Mouse (Mus musculus): Measurements from ENCODE around the gene Maco1. TPM values are rescaled to one million over a fixed set of nuclear protein-coding genes. Genes with fewer than 3 reads are reported as not detected.
"Not testable (repeated sequence)": the region's sequence is repeated elsewhere in the genome, so short reads cannot be mapped to it uniquely, and the experiment has no call there.

Maco1 gene
- total RNA-seq, 2 experiments from 2014 or later, result 18.6 to 22.1 TPM

GRCm38 (mm10) chr4:134862996-134863395 lies 9.9 kb upstream of the Maco1 start:
- no peak for DNase-seq (ENCODE audit: low spot score)

GRCm38 (mm10) chr4:134861884-134862283 lies 8.7 kb upstream of the Maco1 start:
- intact Hi-C loops (cut with DNase I), result no loop called here
- DNase-seq (ENCODE audit: low spot score), result no peak

More at GRCm38 (mm10) chr4:134862996-134863395, 9.9 kb upstream of the Maco1 start:
- intact Hi-C loops (cut with DNase I), result no loop called here

DNA sequence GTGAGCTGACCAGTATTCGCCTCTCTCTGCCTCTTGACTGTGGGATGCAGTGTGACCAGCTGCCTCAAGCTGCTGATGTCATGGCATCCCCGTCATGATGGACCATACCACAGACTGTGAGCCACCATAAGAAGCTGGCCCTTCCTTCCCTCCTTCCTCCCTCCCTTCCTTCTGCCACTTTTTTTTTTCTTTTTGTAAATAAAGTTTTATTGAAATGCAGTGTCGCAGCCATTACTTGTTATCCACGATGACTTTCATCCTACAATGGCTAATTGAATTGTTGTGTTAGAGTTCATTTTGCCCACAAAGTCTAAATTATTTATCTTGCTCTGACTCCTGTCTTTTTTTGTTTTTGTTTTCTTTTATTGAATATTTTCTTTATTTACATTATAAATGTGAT lies 5.3 kb upstream of the Maco1 start:
- intact Hi-C loops (cut with DNase I), result no loop called here
- no peak for DNase-seq (ENCODE audit: low spot score)

- DNase-seq (ENCODE audit: low spot score), result no peak
- intact Hi-C loops (cut with DNase I), result no loop called here
These were observed 3.4 kb upstream of the Maco1 start for GRCm38 (mm10) chr4:134856501-134856900.

DNA sequence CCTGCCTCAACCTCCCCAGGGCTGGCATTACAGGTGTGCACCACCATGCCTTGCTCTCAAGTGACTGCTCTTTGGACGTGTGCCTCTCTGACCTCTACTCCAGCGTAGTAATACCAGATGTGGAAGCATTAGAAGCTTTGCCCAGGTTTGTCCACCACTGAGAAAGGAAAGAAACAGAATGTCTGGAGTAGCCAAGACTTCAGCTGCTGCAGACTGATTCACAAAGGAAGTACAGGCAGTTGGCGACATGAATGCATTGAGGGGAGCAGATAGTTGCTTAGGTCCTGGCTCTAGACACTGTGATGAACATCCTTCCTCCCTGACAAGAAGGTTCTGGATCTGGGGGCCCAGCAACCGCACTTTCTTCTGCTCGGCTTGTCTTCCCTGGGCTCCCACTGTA lies 2.9 kb upstream of the Maco1 start:
- intact Hi-C loops (cut with DNase I), result no loop called here
- no peak for DNase-seq (ENCODE audit: low spot score)

DNA sequence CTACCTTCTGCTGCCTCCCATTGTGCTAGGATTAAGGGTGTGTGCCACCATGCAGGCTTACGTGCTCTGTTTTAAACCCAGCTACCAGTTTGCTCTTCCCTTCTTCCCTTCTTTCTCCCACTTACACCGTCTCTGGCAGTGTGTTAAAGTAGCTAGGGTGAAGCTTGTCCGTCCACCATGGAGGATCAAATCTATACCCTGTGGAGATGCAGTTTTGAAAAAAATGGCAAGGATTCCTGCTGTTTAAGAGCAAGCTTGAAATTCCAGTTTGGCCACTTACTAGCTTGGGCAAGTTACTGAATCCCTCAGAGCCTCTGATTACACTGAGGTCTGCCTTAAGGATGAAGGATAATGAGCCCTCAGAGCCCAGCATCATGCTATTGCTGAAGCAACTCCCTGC lies 2.2 kb upstream of the Maco1 start:
- DNase-seq (ENCODE audit: low spot score), result no peak
- intact Hi-C loops (cut with DNase I), result no loop called here

DNA sequence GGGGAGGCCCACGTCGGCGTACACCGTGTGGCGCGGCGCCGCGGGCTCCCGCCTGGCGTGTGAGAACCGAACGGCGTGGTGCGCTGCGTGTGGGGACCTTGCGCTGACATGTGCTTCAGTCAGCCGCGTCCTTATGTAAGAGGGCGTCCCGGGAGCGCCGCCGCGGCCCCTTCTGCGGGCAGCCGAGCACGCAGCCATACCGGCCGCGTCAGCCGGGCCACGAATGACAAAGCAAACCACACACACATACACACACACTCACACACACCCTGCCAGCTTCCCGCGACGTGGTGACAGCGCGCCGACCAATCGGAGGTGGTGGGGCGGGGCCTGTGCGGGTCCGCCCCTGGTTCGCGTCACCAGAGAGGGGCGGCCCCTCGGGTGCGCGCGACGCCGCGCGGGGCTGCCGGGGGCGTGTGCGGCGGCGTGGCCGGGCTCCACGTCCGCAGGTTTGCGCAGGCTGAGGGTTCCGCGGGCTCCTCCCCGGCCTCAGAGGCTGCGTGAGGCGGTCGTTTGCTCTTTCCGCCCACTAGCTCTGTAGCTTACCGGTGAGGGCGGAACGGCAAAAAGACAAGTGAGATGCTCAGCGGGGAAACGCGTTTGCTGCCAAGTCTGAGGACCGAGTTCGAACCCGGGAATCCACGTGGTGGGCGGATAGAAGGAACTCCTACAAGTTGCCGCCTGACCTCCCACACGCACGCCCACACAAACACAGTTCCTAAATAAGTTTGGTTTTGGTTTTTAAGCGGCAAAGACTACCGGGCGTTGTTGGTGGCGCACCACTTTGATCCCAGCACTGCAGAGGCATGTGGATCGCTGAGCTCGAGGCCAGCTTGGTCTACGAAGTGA lies 716 bp upstream of the Maco1 start:
- intact Hi-C loops (cut with DNase I), result no loop called here
- peak; percentile 87 for DNase-seq (ENCODE audit: low spot score)

DNA sequence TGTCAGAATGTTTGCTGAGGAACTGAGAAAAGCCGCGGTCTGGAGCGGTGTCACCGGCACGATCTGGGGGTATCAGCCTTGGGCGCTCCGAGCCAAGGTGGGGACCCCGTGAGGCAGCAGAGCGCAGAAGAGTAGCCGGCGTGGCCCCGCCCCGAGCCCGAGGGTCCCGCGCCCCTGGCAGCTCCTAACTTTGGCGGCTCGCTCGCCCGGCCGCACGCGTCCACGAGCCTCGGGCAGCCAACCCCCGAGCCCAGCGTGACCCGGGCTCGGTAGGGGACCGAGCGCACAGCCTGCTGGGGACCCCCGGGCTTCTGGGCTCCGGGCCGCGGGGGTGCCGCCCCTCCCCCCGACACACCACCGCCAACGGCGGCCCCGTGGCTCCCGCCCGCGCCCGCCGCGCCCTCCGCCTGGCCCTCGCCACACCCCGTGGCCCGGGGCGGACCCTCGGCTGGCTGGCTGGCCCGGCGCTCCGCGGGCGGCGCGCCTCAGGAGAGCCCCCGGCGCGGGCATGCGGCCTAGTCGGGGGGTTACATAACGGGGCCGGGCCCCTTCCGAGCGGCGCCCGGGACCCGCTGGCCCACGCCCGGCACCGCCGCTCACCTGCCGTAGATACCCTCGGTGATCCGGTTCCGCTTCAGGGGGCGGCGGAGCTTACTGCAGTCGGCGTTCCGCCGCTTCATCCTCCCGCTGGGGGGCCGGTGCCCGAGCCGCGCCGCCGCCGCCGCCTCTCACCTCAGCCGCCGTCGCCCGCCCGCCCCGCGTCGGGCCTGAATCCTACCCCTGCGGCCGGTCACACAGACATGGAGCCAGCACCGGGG lies 498 bp downstream of the Maco1 start:
- peak; percentile 49 for DNase-seq (ENCODE audit: low spot score)
- intact Hi-C loops (cut with DNase I), result no loop called here

GRCm38 (mm10) chr4:134851876-134852275 lies 1.3 kb downstream of the Maco1 start:
- no peak for DNase-seq (ENCODE audit: low spot score)
- intact Hi-C loops (cut with DNase I), result no loop called here

DNA sequence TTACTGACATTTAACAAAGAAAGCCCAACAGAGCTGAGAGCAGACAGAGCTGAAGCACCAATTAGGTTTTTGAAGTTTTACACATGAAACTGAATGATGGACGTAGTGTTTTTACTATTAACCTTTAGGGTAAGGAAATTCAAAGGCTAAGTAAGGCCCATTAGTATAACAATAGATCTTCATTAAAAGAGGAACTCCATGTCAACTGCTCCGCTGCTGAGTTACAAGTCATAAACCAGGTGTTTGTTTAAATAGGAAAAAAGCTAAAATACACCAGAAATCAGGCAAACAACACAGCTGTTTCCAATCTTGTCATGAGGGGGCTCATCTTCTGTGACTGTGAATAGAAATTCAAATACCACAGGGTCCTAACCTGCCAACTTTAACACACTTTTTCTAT lies 1.9 kb downstream of the Maco1 start:
- DNase-seq (ENCODE audit: low spot score), result no peak
- intact Hi-C loops (cut with DNase I), result no loop called here

- intact Hi-C loops (cut with DNase I), result no loop called here
These were observed 2.6 kb downstream of the Maco1 start for GRCm38 (mm10) chr4:134850551-134850950.

GRCm38 (mm10) chr4:134847587-134847986 lies 5.6 kb downstream of the Maco1 start:
- intact Hi-C loops (cut with DNase I), result no loop called here
- DNase-seq (ENCODE audit: low spot score), result no peak

More at GRCm38 (mm10) chr4:134850551-134850950, 2.6 kb downstream of the Maco1 start:
- DNase-seq (ENCODE audit: low spot score), result no peak

- DNase-seq (ENCODE audit: low spot score), result no peak
- intact Hi-C loops (cut with DNase I), result no loop called here
These were observed 9.6 kb downstream of the Maco1 start for GRCm38 (mm10) chr4:134843566-134843965.

DNA sequence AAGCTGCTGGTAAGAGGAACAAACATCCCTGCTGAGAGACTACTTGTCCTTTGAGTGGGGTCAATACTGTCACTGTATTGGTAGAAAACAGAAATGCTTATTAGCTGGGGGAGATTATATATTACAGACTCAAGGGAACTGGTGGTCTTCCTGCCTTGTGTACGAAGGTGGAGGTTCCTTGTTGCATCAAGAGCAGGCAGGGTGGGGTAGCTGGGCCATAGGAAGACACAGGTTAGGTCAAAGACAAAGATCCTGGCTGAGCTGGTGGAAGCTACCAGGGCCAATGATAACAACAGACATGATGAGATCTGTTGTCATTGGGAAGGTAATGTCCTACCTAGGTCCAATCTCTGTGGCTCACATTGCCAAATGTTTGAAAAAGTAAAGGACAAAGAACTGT lies 12.9 kb downstream of the Maco1 start:
- intact Hi-C loops (cut with DNase I), result no loop called here
- DNase-seq (ENCODE audit: low spot score), result no peak

GRCm38 (mm10) chr4:134838706-134839105 lies 14.4 kb downstream of the Maco1 start:
- intact Hi-C loops (cut with DNase I); DNase-seq (ENCODE audit: low spot score): not testable (repeated sequence)

GRCm38 (mm10) chr4:134838221-134838620 lies 14.9 kb downstream of the Maco1 start:
- intact Hi-C loops (cut with DNase I), result no loop called here
- no peak for DNase-seq (ENCODE audit: low spot score)

DNA sequence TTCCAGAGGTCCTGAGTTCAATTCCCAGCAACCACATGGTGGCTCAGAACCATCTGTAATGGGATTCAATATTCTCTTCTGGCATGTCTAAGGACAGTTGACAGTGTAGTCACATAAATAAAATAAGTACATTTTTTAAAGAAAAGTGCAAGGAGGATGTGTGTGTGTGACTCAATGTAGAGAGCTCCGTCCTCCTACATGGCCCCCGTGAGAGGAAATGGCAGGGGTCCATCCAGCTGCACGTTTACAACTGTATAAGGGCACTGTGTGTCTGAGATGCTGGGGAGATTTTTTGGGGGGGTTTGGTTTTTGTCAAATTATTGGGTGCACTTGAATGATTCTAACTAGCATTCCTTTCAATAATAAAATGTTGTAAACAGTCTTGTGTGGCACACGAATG lies 17.7 kb downstream of the Maco1 start:
- intact Hi-C loops (cut with DNase I), result no loop called here

GRCm38 (mm10) chr4:134831934-134832333 lies 21.2 kb downstream of the Maco1 start:
- intact Hi-C loops (cut with DNase I), result no loop called here
- no peak for DNase-seq (ENCODE audit: low spot score)

More for the DNA sequence above, 17.7 kb downstream of the Maco1 start:
- DNase-seq (ENCODE audit: low spot score), result no peak

DNA sequence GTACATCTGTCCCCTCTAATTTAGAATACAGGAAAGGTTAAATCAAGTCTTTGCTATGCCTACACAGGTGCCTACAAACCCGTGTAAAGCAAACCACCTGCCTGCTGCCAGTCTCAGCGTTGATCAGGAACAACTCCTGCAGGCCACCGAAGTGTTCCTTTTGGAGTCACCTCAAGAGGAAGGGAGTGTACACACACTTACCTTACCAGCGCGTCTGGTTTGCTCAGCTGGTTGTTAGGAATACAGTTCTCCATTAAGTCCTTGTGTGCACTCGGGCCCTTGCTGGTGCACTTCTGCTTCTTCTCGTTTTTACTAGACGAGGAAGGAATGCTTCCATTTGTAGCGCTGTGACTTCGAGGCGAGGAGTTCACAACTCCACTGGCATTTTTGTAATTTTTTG lies 25.3 kb downstream of the Maco1 start:
- intact Hi-C loops (cut with DNase I), result no loop called here
- no peak for DNase-seq (ENCODE audit: low spot score)

- intact Hi-C loops (cut with DNase I), result no loop called here
These were observed 26.8 kb downstream of the Maco1 start for GRCm38 (mm10) chr4:134826348-134826747.

DNA sequence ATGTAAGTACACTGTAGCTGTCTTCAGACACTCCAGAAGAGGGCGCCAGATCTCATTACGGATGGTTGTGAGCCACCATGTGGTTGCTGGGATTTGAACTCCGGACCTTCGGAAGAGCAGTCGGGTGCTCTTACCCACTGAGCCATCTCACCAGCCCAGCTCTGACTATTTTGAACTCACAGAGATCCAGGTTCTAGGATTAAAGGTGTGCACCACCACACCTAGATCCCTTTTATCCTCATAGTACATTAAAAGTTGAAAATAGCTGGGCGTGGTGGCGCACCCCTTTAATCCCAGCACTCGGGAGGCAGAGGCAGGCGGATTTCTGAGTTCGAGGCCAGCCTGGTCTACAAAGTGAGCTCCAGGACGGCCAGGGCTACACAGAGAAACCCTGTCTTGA lies 27.3 kb downstream of the Maco1 start:
- intact Hi-C loops (cut with DNase I); DNase-seq (ENCODE audit: low spot score): not testable (repeated sequence)

More at GRCm38 (mm10) chr4:134826348-134826747, 26.8 kb downstream of the Maco1 start:
- no peak for DNase-seq (ENCODE audit: low spot score)

Data from heart, postnatal 25 days (tissue).